ENCODE assay signal across 13 mouse cellular contexts in the genomic region with DNA sequence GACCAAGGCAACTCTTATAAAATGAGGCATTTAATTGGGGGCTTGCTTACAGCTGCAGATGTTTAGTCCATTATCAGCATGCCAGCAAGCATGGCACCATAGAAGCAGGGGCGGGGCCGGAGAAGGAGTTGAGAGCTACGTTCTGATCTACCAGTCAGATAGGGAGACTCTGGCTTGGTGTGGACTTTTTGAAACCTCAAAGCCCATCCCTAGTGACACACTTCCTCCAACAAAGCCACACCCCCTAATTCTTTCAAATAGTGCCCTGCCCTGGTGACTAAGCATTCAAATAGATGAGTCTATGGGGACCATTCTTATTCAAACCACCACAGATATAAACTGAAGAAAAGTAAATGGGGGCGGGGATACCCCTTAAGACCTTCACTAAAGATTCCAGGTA.
DNase-seq lines count a peak whose midpoint lies in the region; ATAC-seq and TF ChIP-seq lines count a peak whose summit lies in the region.
"Had no signal": no experiment of that assay in that cellular context is flagged by ENCODE, and none has a peak within 500 bp of the region (broad histone marks: within the 10 kb centered on the region; RNA-seq: fewer than 3 reads in every experiment).

No protein-coding gene starts in this region.

- no peaks in the 10 kb centered on the region for H3K36me3 ChIP-seq in intestine, postnatal 0 days (ENCODE audit: control insufficient read depth, insufficient read depth)
- no peaks in the 10 kb centered on the region for H3K36me3 ChIP-seq in hindbrain, embryonic 11.5 days (ENCODE audit: control insufficient read depth, insufficient read depth, low read length)
- H3K36me3 ChIP-seq in midbrain, embryonic 14.5 days (ENCODE audit: control insufficient read depth, insufficient read depth, low read length) = no peaks in the 10 kb centered on the region
- H3K36me3 ChIP-seq: embryonic facial prominence, embryonic 12.5 days; midbrain, embryonic 13.5 days had no signal

- no peak overlapping the region for H3K4me2 ChIP-seq in intestine, postnatal 0 days (replicated peaks; ENCODE audit: low read depth)
- H3K4me2 ChIP-seq in hindbrain, embryonic 11.5 days (replicated peaks; ENCODE audit: low read depth, low read length) = no peak overlapping the region
- H3K4me2 ChIP-seq in midbrain, embryonic 14.5 days (ENCODE audit: low read length) = no peak overlapping the region
- H3K4me2 ChIP-seq: embryonic facial prominence, embryonic 12.5 days; midbrain, embryonic 13.5 days had no signal

- WGBS in intestine, postnatal 0 days = 66% methylated on average over 4 of the region's 4 CpGs
- 93% methylated on average over 4 of the region's 4 CpGs for WGBS in hindbrain, embryonic 11.5 days
- 93% methylated on average over 4 of the region's 4 CpGs for WGBS in midbrain, embryonic 14.5 days

- H3K9me3 ChIP-seq in intestine, postnatal 0 days (ENCODE audit: control insufficient read depth) = no peaks in the 10 kb centered on the region
- H3K9me3 ChIP-seq in hindbrain, embryonic 11.5 days (ENCODE audit: control insufficient read depth, low read length) = no peaks in the 10 kb centered on the region
- no peaks in the 10 kb centered on the region for H3K9me3 ChIP-seq in midbrain, embryonic 14.5 days (ENCODE audit: control insufficient read depth, low read length)
- H3K9me3 ChIP-seq: embryonic facial prominence, embryonic 12.5 days; midbrain, embryonic 13.5 days had no signal

- no peak for TF ChIP-seq CTCF in intestine, postnatal 0 days (IDR thresholded peaks at IDR 0.05; ENCODE audit: low read depth)

- H3K27ac ChIP-seq in intestine, postnatal 0 days (ENCODE audit: low read depth, low read length) = 0 out of 2 replicates have a peak overlapping the region, but pooled peaks have one; percentile 4
- H3K27ac ChIP-seq in hindbrain, embryonic 11.5 days (ENCODE audit: low read depth, low read length) = no peak overlapping the region
- no peak overlapping the region for H3K27ac ChIP-seq in midbrain, embryonic 14.5 days (replicated peaks; ENCODE audit: low read depth, low read length)
- H3K27ac ChIP-seq: embryonic facial prominence, embryonic 12.5 days; gastrocnemius, adult 2 months; midbrain, embryonic 13.5 days had no signal

- peaks cover 4% of the 10 kb centered on the region; the same call in 1 of the 2 replicates for H3K4me1 ChIP-seq in intestine, postnatal 0 days (replicated peaks; ENCODE audit: control insufficient read depth, insufficient read depth, low read length)
- no peaks in the 10 kb centered on the region for H3K4me1 ChIP-seq in hindbrain, embryonic 11.5 days (replicated peaks; ENCODE audit: control insufficient read depth, insufficient read depth, low read length)
- no peaks in the 10 kb centered on the region for H3K4me1 ChIP-seq in midbrain, embryonic 14.5 days (ENCODE audit: control insufficient read depth, insufficient read depth, low read length)
- H3K4me1 ChIP-seq: midbrain, embryonic 13.5 days had no signal

- DNase-seq in A20 (ENCODE audit: low read depth, low spot score) (peak; percentile 22), MN1 (ENCODE audit: low spot score) (peak; percentile 36)
- DNase-seq in embryo, embryonic 10 days (ENCODE audit: low spot score) = no peak
- no peak for DNase-seq in right cerebral cortex, postnatal 36 days (ENCODE audit: low spot score in 2 of 2)
- no peak for DNase-seq in hindbrain, embryonic 11.5 days (ENCODE audit: low spot score)
- DNase-seq in midbrain, embryonic 14.5 days = no peak
- DNase-seq: gastrocnemius, adult 2 months; heart, postnatal 10 days; left cerebral cortex, postnatal 4 days had no signal

- no peak for ATAC-seq in intestine, postnatal 0 days
- peak; percentile 83 for ATAC-seq in megakaryocyte-erythroid progenitor cell, adult 5-6 weeks (replicated peaks; ENCODE audit: low FRiP score, low TSS enrichment, poor library complexity, severe bottlenecking)
- ATAC-seq in hindbrain, embryonic 11.5 days (ENCODE audit: low FRiP score) = no peak
- no peak for ATAC-seq in midbrain, embryonic 14.5 days (ENCODE audit: low FRiP score, low TSS enrichment)
- ATAC-seq: midbrain, embryonic 13.5 days had no signal

- no peak overlapping the region for H3K4me3 ChIP-seq in intestine, postnatal 0 days (ENCODE audit: low read depth, low read length)
- H3K4me3 ChIP-seq in hindbrain, embryonic 11.5 days (ENCODE audit: low read depth, low read length) = no peak overlapping the region
- H3K4me3 ChIP-seq in midbrain, embryonic 14.5 days (replicated peaks; ENCODE audit: low read depth, low read length) = no peak overlapping the region
- H3K4me3 ChIP-seq: embryonic facial prominence, embryonic 12.5 days; gastrocnemius, adult 2 months; midbrain, embryonic 13.5 days had no signal

- no peak overlapping the region for H3K9ac ChIP-seq in intestine, postnatal 0 days (ENCODE audit: low read depth, low read length)
- no peak overlapping the region for H3K9ac ChIP-seq in hindbrain, embryonic 11.5 days (ENCODE audit: low read depth, low read length)
- H3K9ac ChIP-seq in midbrain, embryonic 14.5 days (replicated peaks; ENCODE audit: low read length) = no peak overlapping the region
- H3K9ac ChIP-seq: embryonic facial prominence, embryonic 12.5 days; midbrain, embryonic 13.5 days had no signal

- no peaks in the 10 kb centered on the region for H3K27me3 ChIP-seq in intestine, postnatal 0 days (replicated peaks; ENCODE audit: control insufficient read depth, insufficient read depth, low read length)
- H3K27me3 ChIP-seq in hindbrain, embryonic 11.5 days (ENCODE audit: control insufficient read depth, insufficient read depth, low read length) = no peaks in the 10 kb centered on the region
- H3K27me3 ChIP-seq in midbrain, embryonic 14.5 days (ENCODE audit: control insufficient read depth, insufficient read depth, low read length) = no peaks in the 10 kb centered on the region
- H3K27me3 ChIP-seq: embryonic facial prominence, embryonic 12.5 days; midbrain, embryonic 13.5 days had no signal

Comparison
In these comparisons a context has a peak if more than half of its experiments do, and no peak if none do; other contexts are left out.
1. DNase-seq: peak in A20 (single experiment) and MN1 (single experiment); none in embryo, embryonic 10 days (single experiment), right cerebral cortex, postnatal 36 days (0 of 2), hindbrain, embryonic 11.5 days (single experiment) and midbrain, embryonic 14.5 days (single experiment).